35 mouse cellular contexts compared by ENCODE assay signal in genomic region chr5:44187370-44187769, GRCm38 (mm10).
"Had no signal": no experiment of that assay in that cellular context is flagged by ENCODE, and none has a peak within 500 bp of the region (broad histone marks: within the 10 kb centered on the region; RNA-seq: fewer than 3 reads in every experiment).

No protein-coding gene starts in this region.

- H3K4me2 ChIP-seq: heart, embryonic 11.5 days; heart, embryonic 12.5 days; heart, embryonic 13.5 days; heart, embryonic 15.5 days; hindbrain, embryonic 12.5 days; hindbrain, embryonic 13.5 days; hindbrain, embryonic 14.5 days; hindbrain, embryonic 15.5 days; intestine, embryonic 15.5 days; kidney, embryonic 15.5 days had no signal

- H3K9me3 ChIP-seq: heart, embryonic 10.5 days; heart, embryonic 12.5 days; heart, embryonic 13.5 days; heart, embryonic 15.5 days; hindbrain, embryonic 10.5 days; hindbrain, embryonic 12.5 days; hindbrain, embryonic 13.5 days; hindbrain, embryonic 15.5 days; intestine, embryonic 15.5 days; kidney, embryonic 15.5 days had no signal

- H3K9ac ChIP-seq: heart, embryonic 12.5 days; heart, embryonic 13.5 days; heart, embryonic 15.5 days; hindbrain, embryonic 12.5 days; hindbrain, embryonic 13.5 days; hindbrain, embryonic 14.5 days; hindbrain, embryonic 15.5 days; intestine, embryonic 15.5 days; kidney, embryonic 15.5 days had no signal

- H3K4me1 ChIP-seq: heart, embryonic 10.5 days; heart, embryonic 12.5 days; heart, embryonic 13.5 days; heart, embryonic 15.5 days; hindbrain, embryonic 10.5 days; hindbrain, embryonic 12.5 days; hindbrain, embryonic 13.5 days; hindbrain, embryonic 15.5 days; intestine, embryonic 15.5 days; kidney, embryonic 15.5 days had no signal

- H3K27ac ChIP-seq: heart, adult 2 months; heart, embryonic 10.5 days; heart, embryonic 13.5 days; heart, embryonic 15.5 days; hindbrain, embryonic 10.5 days; hindbrain, embryonic 12.5 days; hindbrain, embryonic 13.5 days; hindbrain, embryonic 14.5 days; hindbrain, embryonic 15.5 days; hindbrain, postnatal 0 days; intestine, embryonic 15.5 days; kidney, embryonic 15.5 days; kidney, postnatal 0 days; layer of hippocampus, adult 2 months had no signal

- H3K4me3 ChIP-seq: heart, adult 2 months; heart, embryonic 10.5 days; heart, embryonic 12.5 days; heart, embryonic 13.5 days; heart, embryonic 15.5 days; hindbrain, embryonic 10.5 days; hindbrain, embryonic 12.5 days; hindbrain, embryonic 13.5 days; hindbrain, embryonic 15.5 days; intestine, embryonic 15.5 days; kidney, embryonic 15.5 days; layer of hippocampus, adult 2 months had no signal

- DNase-seq: heart, adult 2 months; heart, postnatal 10 days; heart, postnatal 14 days; heart, postnatal 36 days; heart, postnatal 4 days; kidney, adult 11 months; kidney, adult 18-20 months; kidney, adult 2 months; kidney, adult 8-10 months; kidney, adult 9 months; kidney, postnatal 10 days; kidney, postnatal 14 days; kidney, postnatal 25 days; kidney, postnatal 36 days; kidney, postnatal 4 days; layer of hippocampus, adult 9-11 months; layer of hippocampus, postnatal 36 days had no signal

- ATAC-seq: hindbrain, embryonic 16.5 days; hindbrain, postnatal 0 days; inflammation-experienced regulatory T-cells, adult 6 months; intestine, embryonic 15.5 days; intestine, embryonic 16.5 days had no signal

- H3K27me3 ChIP-seq: heart, embryonic 12.5 days; heart, embryonic 13.5 days; heart, embryonic 15.5 days; hindbrain, embryonic 12.5 days; hindbrain, embryonic 13.5 days; hindbrain, embryonic 15.5 days; intestine, embryonic 15.5 days; kidney, embryonic 15.5 days had no signal
